In the genomic region with DNA sequence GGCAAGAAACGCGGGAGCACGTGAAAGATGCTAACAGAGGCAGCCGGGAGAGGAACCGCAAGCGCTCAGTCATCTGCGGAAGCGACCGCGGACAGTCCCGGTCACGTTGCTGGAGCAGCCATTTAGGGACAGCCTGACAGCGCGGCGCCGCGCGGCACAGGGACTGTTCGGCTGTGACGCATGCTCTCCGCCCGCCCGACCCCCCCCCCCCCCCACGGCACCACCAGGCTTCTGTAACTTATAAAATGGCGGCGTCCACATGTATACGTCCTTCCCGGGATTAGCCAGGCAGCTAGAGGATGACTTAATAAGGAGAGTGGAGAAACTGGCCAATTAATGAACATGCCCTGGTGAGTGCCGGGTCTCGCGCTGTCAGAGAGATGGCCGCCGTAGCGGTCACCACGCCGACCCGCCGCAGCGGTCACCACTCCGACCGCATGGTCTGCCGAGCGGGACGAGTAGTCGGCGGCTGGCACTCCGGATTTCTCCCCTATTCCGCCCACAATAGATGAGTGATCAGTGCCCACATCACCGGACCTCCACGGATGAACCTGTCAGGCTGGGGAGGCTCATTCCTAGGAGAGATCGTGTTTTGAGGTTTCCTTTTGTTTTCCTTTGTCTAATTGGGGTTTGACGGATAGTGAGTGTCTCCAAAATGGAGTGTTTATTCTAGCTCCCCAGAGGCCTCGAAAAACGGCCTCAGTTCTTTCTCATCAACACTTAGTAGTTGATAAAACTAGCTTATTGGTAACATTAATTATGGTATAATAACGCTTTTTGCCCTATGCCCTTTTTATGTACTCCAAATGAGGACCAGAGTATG, we compare ENCODE assay signal across 9 mouse cellular contexts.
DNase-seq lines count a peak whose midpoint lies in the region; ATAC-seq lines count a peak whose summit lies in the region.
"Had no signal": no experiment of that assay in that cellular context is flagged by ENCODE, and none has a peak within 500 bp of the region (broad histone marks: within the 10 kb centered on the region; RNA-seq: fewer than 3 reads in every experiment).

No protein-coding gene starts in this region.

- no peaks in the 10 kb centered on the region for H3K36me3 ChIP-seq in embryonic facial prominence, embryonic 14.5 days (ENCODE audit: control insufficient read depth, insufficient read depth, low read length)
- H3K36me3 ChIP-seq in limb, embryonic 15.5 days = no peaks in the 10 kb centered on the region
- H3K36me3 ChIP-seq in midbrain, embryonic 16.5 days (ENCODE audit: control insufficient read depth, insufficient read depth, low read length) = no peaks in the 10 kb centered on the region
- H3K36me3 ChIP-seq: G1E had no signal

- no peaks in the 10 kb centered on the region for H3K9me3 ChIP-seq in embryonic facial prominence, embryonic 14.5 days (ENCODE audit: control insufficient read depth, low read length)
- no peaks in the 10 kb centered on the region for H3K9me3 ChIP-seq in limb, embryonic 15.5 days
- no peaks in the 10 kb centered on the region for H3K9me3 ChIP-seq in midbrain, embryonic 16.5 days (replicated peaks; ENCODE audit: control insufficient read depth, low read length, poor library complexity, severe bottlenecking)

- under 1% methylated on average over 32 of the region's 55 CpGs for WGBS in embryonic facial prominence, embryonic 14.5 days
- under 1% methylated on average over 39 of the region's 55 CpGs for WGBS in limb, embryonic 15.5 days
- 0% methylated on average over 31 of the region's 55 CpGs for WGBS in midbrain, embryonic 16.5 days

- H3K27me3 ChIP-seq in embryonic facial prominence, embryonic 14.5 days (replicated peaks; ENCODE audit: control insufficient read depth, insufficient read depth, low read length) = no peaks in the 10 kb centered on the region
- no peaks in the 10 kb centered on the region for H3K27me3 ChIP-seq in limb, embryonic 15.5 days
- H3K27me3 ChIP-seq in midbrain, embryonic 16.5 days (ENCODE audit: control insufficient read depth, insufficient read depth, low read depth, low read length) = no peaks in the 10 kb centered on the region

- peak; percentile 87 for DNase-seq in 3134 (ENCODE audit: extremely low read depth, insufficient read length, low spot score)
- DNase-seq in adrenal gland, postnatal 4 days (ENCODE audit: low spot score in 2 of 2) = peak; percentile 16 to 26
- peak; percentile 92 for DNase-seq in embryonic facial prominence, embryonic 14.5 days (ENCODE audit: low spot score)
- DNase-seq in heart, adult 8-10 months (ENCODE audit: low spot score) = peak; percentile 65
- DNase-seq in kidney, adult 8-10 months = peak; percentile 43 to 49
- DNase-seq in spleen, adult 18-20 months = peak; percentile 49 to 63

- H3K4me2 ChIP-seq in embryonic facial prominence, embryonic 14.5 days (ENCODE audit: low read depth, low read length) = peak overlapping the region; percentile 63
- peak overlapping the region; percentile 44 for H3K4me2 ChIP-seq in limb, embryonic 15.5 days
- H3K4me2 ChIP-seq in midbrain, embryonic 16.5 days (ENCODE audit: low read length) = peak overlapping the region; percentile 62

- H3K4me1 ChIP-seq in embryonic facial prominence, embryonic 14.5 days (ENCODE audit: control insufficient read depth, insufficient read depth, low read length) = peaks cover 9% of the 10 kb centered on the region
- peaks cover 2% of the 10 kb centered on the region; the same call in 1 of the 2 replicates for H3K4me1 ChIP-seq in limb, embryonic 15.5 days
- H3K4me1 ChIP-seq in midbrain, embryonic 16.5 days (ENCODE audit: control insufficient read depth, insufficient read depth, low read length) = peaks cover 17% of the 10 kb centered on the region

- peak overlapping the region; percentile 65 for H3K4me3 ChIP-seq in embryonic facial prominence, embryonic 14.5 days (ENCODE audit: low read depth, low read length)
- peak overlapping the region; percentile 57 for H3K4me3 ChIP-seq in limb, embryonic 15.5 days
- peak overlapping the region; percentile 58 for H3K4me3 ChIP-seq in midbrain, embryonic 16.5 days (ENCODE audit: low read depth, low read length)

- H3K9ac ChIP-seq in embryonic facial prominence, embryonic 14.5 days (ENCODE audit: low read depth, low read length) = peak overlapping the region; percentile 88
- H3K9ac ChIP-seq in limb, embryonic 15.5 days = peak overlapping the region; percentile 52
- peak overlapping the region; percentile 82 for H3K9ac ChIP-seq in midbrain, embryonic 16.5 days (ENCODE audit: low read depth, low read length)

- ATAC-seq in embryonic facial prominence, embryonic 14.5 days (ENCODE audit: low read depth) = peak; percentile 98
- ATAC-seq in limb, embryonic 15.5 days (ENCODE audit: insufficient number of reproducible peaks, low FRiP score, low TSS enrichment, low read depth) = peak; percentile 94
- ATAC-seq in midbrain, embryonic 16.5 days = peak; percentile 98

- peak overlapping the region; percentile 94 for H3K27ac ChIP-seq in embryonic facial prominence, embryonic 14.5 days (replicated peaks; ENCODE audit: low read depth, low read length)
- H3K27ac ChIP-seq in limb, embryonic 15.5 days = peak overlapping the region; percentile 91
- peak overlapping the region; percentile 96 for H3K27ac ChIP-seq in midbrain, embryonic 16.5 days (ENCODE audit: low read length)

Comparison
In these comparisons a context has a peak if more than half of its experiments do, and no peak if none do; other contexts are left out.
1. Peak in every context shown above with its lines: DNase-seq, ATAC-seq, H3K4me3 ChIP-seq and H3K27ac ChIP-seq.
2. DNase-seq: peak in every context shown above with its lines; median percentile 92 in embryonic facial prominence, embryonic 14.5 days; 87 in 3134; 65 in heart, adult 8-10 months; 56 in spleen, adult 18-20 months; 46 in kidney, adult 8-10 months; 21 in adrenal gland, postnatal 4 days.